Mouse (Mus musculus) cortical plate, adult 2 months (tissue): ENCODE data around the gene Agtrap.

Experiments
- CTCF ChIP-seq: fragments of 200-500 bp; IDR thresholded peaks from 2 replicates; pipeline ENCODE4 v1.5.1; 2011; ENCODE audit warnings: mild to moderate bottlenecking, control low read depth, low read length; ENCODE audit not compliant: insufficient read depth; ENCODE audit errors: extremely low read depth
- POLR2A ChIP-seq: fragments of 200-500 bp; IDR thresholded peaks from 2 replicates; pipeline ENCODE4 v1.6.1; 2011; ENCODE audit warnings: mild to moderate bottlenecking, low read length, control low read depth; ENCODE audit not compliant: insufficient read depth; ENCODE audit errors: extremely low read depth

DNA sequence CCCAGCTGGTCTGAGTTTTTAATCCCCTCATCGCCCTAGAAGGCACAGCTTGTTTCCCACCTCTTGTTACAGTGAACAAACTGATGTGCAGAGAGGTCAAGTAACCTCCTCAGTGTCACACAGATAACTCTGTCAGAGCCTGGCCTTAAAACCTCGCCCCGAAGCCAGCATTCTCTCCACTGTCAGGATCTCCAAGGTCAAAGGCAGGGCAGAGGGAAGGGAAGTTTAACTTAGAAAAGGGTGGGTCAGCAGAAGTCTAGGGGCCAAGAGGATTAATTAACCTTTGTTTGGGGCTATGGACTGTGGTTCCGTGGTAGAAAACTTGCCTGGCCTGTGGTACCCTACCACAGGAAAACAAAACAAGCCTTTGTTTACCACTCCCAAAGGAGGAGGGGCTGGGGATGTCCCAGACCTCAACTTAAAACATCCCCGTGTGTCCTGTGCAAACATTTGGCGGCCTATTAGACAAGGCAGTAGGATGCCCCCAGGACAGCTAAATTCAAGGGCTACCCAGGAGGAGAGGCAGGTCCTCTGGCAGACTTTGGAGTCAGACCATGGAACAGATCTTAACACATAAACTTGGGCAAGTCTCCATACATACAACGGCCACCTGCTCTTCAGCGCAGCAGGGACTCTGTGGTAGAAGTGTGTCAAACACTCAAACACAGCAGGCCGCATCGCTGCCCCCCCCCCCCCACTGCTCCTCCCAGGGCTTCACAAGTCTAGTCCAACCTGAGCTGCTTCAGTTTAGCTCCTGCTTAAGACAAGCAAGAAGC lies 2.5 kb downstream of the Agtrap start:
- no peak for TF ChIP-seq CTCF
- TF ChIP-seq POLR2A: no peak
